Mouse (Mus musculus): ENCODE measurements around the gene Shisa8.

The Shisa8 gene

GRCm38 (mm10) chr15:82169671-82170070, 42.9 kb downstream of the Shisa8 start:
- DNase-seq = no peak

GRCm38 (mm10) chr15:82167201-82168168, 45.1 kb downstream of the Shisa8 start:
- DNase-seq = no peak

GRCm38 (mm10) chr15:82166240-82167100, 46.1 kb downstream of the Shisa8 start:
- peak in 1 of 2 experiments; percentile 44 for DNase-seq

- peak; percentile 75 to 89 for DNase-seq
These were observed 47.0 kb downstream of the Shisa8 start for GRCm38 (mm10) chr15:82165332-82166239.

GRCm38 (mm10) chr15:82164496-82164895, 48.1 kb downstream of the Shisa8 start:
- no peak for DNase-seq

GRCm38 (mm10) chr15:82164061-82164399, 48.6 kb downstream of the Shisa8 start:
- no peak for DNase-seq

- DNase-seq = no peak
These were observed 49.1 kb downstream of the Shisa8 start for GRCm38 (mm10) chr15:82163356-82164060.

- no peak for DNase-seq
These were observed 50.5 kb downstream of the Shisa8 start for GRCm38 (mm10) chr15:82161965-82162600.

- no peak for DNase-seq
These were observed 51.6 kb downstream of the Shisa8 start for GRCm38 (mm10) chr15:82160731-82161640.

GRCm38 (mm10) chr15:82159471-82159870, 53.1 kb downstream of the Shisa8 start:
- DNase-seq = no peak

GRCm38 (mm10) chr15:82158243-82159035, 54.2 kb downstream of the Shisa8 start:
- peak in 1 of 2 experiments; percentile 61 for DNase-seq

- no peak for DNase-seq
These were observed 55.7 kb downstream of the Shisa8 start for GRCm38 (mm10) chr15:82156902-82157301.

GRCm38 (mm10) chr15:82156298-82156697, 56.3 kb downstream of the Shisa8 start:
- DNase-seq = no peak
